Mouse (Mus musculus): ENCODE measurements around the gene Tead2.

Tead2 gene

DNA sequence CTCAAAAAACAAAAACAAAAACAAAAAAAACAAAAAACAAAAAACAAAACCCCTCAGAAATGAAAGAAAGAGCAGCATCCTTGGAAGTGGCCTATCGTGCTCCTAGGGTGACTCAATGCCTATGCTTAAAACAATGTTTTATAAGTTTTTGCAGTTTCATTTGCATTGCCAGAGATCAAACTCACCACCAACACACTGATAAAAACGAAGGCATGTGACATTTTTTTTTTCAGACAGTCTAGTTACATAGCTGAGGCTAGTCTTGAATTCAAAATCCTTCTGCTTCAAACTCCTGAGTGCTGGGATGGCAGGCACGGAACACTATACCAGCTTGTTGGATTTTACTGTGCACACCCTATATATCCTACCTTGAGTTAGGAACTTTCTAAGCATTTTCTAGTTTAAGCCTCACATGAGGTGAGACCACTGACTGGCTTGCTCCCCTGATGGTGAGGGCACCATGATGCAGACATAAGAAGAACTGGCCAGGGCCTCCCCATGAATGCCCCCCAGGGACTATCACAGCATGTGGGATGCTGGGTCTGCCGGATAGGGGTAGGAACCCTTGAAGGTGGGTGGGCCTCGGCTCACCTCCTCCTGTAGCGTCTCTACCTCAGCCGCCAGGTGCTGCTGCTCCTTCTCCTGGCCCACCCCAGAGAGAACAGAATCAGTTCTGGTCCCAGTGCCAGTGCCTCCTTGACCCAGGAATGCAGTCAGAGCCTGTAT is 22.8 kb upstream of the Tead2 start:
- no peak for DNase-seq

DNA sequence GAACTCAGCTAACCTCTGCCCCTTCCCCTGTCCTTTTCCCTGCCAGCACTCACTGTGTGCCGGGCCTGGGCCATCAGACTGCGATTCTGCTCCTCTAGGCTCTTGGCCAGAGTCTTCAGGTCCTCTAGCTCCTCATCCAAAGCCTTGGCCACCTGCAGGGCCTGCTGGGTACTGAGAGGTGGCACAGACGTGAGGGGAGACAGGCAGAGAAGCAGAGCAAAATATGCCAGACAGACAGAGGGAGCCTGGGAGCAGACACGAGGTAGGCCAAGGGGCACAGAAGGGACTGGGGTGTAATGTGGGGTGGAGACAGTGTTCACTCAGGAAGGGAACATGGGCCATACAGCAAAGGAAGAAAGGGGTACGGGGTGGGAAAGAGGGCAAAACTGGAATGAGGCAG is 22.1 kb upstream of the Tead2 start:
- no peak for DNase-seq

GRCm38 (mm10) chr7:45193871-45194785 is 21.4 kb upstream of the Tead2 start:
- no peak for DNase-seq

- no peak for DNase-seq
These were observed 20.0 kb upstream of the Tead2 start for GRCm38 (mm10) chr7:45195341-45196175.

DNA sequence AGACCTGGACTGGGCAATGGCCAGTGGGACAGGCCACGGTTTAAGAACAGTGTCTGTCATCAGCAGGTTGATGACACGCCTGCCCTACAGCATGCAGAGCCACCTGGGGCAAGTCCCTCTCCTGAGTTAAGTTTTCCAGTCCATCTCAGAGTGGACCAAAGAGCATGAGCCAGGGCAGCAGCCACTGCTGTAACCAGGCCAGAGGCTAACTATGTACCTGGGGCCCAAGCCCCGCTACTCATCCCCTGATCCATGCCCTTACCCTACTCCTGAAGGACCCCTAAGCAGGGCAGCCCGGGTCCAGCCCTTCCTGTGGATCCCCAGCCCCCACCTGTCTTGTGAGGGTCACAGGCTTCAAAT is 19.4 kb upstream of the Tead2 start:
- DNase-seq: no peak

DNA sequence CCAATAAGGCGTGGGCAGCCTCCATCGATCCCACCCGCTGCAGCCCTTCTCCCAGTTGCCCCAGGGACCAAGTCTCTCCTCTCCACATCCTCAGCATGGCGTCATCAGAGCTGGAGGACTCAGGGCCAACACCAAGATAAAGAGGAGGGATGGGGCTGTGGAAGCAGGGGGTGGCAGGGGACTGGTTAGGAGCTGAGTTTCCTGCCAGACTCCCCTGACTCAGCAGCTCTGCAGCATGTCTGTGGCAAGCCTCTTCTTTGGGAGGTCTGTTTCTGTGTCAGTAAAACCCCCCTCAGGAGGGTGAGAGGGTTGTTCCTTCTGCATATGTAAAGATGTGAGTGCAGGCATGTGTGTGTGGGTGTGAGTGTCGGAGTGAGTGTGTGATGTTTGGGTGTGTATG is 18.6 kb upstream of the Tead2 start:
- no peak for DNase-seq

GRCm38 (mm10) chr7:45198435-45198834 is 17.1 kb upstream of the Tead2 start:
- peak; percentile 63 for DNase-seq

DNA sequence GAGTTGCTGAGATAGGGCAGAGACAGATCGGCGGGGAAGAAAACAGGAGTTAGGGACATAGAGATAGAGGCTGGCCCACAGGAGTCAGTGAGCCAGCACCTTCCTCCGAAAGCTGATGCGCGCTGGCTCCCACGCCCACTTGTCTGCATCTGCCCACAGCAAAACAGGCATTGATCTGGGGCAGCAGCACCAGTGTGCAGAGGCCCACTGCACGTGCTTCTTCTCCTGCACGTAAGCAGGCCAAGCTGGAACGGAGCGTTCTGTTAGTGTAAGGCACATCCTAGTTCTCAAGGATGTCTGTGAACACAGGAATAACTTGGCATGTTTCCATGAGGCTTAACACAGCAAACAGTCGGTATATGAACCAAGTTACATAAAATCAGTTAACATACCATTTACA is 16.6 kb upstream of the Tead2 start:
- DNase-seq: no peak

DNA sequence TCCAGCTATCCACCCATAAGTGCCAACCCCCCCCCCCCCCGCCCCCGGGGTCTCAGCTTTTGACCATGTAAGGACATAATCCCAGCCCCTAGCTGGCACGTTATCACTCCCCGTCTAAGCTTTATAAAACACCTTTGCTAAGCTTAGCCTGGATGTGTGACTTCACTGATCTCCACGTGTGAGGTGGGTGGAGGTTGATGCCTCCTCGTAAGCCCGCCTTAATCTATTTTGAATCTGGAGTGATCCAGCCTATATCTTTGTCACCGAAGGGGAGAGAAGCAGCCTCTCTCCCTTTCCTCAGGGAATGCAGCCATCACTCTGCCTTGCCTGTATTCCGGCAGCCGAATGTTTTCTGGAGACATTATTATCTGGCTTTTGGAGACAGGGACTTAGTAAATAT is 12.9 kb upstream of the Tead2 start:
- DNase-seq: no peak

DNA sequence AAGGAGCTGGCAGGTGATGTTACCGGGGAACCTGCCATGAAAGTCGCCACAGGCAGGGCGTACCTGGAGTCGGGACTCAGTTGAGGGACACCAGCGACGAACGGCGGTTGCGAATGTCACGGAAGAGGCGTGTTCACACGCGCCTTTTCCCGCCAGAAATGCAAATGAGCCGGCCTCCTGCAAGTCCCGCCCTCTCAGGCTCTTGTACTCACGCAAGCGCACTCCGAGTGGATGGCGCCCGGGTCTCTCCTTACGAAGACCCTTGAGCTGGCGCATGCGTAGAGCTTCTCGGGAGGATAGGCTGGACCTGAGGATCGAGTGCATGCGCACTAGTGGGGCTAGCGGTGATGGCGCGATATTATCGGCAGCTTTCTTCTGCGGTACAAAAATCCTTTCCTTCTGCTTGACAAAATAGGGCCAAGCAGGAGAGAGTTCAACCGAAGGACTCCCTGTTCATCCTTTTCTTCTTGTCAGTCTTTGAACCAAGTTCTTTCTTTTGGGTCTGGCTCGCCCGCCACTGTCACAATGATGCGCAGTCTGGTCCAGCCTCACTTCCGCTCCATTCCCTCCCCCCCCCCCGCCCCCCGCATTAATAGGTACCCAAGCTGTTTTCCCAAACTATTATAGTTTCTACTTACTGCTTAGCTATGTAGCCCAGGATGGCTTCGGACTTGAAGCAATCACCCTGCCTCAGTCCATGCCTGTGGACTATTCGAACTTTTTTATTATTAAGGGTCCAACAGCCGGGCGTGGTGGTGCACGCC is 11.0 kb upstream of the Tead2 start, which contains the start of gene Ccdc155:
TSS of gene Ccdc155 (minus strand) at position 513 of the 764 bp plus-strand sequence.
- peak; percentile 95 for DNase-seq

GRCm38 (mm10) chr7:45208260-45208659 is 7.3 kb upstream of the Tead2 start:
- DNase-seq: no peak

DNA sequence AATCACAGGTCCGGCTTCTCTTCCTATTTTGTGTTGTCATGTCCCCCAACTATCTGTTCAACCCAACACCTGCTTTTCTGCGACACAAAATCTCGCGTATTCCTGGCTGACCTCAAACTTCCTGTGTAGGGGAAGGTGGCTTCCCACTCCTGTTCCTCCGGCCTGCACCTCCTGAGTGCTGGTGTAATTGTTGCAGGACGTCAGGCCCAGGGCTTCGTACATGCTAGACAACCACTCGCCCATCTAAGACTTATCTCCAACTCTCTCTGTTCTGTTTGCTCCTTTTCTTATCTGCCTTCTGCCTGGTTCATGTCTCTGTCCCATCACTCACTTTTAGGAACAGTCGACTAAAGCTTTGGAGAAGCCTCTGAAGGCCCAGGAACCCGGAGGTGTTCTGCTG is 4.5 kb upstream of the Tead2 start:
- DNase-seq: no peak

GRCm38 (mm10) chr7:45211851-45212251 is 3.7 kb upstream of the Tead2 start, which contains the start of gene Dkkl1:
Dkkl1 (minus strand) TSS chr7:45212147.
- DNase-seq: no peak

DNA sequence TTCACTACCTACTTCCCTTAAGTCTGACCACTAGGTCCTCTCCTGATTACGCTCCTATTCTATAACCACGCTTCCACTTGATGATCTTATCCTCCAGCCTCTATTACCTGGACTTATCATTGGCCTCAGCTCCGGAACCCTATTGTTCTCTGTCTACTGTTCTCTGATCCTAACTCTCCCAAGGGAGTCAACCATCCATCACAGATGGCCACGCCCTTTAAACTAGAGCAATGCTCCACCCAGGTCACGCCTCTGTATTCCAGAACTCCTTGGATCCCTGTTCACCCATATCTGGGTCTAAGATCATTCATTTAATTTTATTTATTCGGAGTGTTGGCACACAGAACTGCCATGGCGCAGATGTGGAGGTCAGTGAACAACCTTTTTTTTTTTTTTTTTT is 3.2 kb upstream of the Tead2 start:
- DNase-seq: no peak

GRCm38 (mm10) chr7:45213708-45214107 is 1.8 kb upstream of the Tead2 start:
- DNase-seq: no peak

GRCm38 (mm10) chr7:45216442-45217183 is 1.1 kb downstream of the Tead2 start:
- DNase-seq: no peak

DNA sequence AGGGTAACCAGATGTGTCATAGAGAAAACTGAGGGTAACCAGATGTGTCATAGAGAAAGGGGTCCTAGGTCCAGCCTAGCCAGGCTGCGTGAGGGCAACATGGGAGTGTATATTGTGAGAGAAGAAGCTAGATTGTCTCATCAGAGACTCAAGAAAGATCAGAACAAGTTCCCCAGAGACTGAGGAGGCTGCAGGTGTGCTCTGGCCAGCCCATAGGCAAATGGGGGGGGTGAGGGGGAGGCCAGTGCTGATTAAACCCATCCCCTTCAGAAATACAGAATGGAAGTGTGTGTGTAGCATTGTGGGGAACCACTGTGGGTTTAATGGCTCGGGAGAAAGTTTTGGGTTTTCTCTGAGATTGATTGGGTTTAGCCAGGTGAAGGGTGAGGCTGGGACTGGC is 6.1 kb downstream of the Tead2 start:
- DNase-seq: no peak

DNA sequence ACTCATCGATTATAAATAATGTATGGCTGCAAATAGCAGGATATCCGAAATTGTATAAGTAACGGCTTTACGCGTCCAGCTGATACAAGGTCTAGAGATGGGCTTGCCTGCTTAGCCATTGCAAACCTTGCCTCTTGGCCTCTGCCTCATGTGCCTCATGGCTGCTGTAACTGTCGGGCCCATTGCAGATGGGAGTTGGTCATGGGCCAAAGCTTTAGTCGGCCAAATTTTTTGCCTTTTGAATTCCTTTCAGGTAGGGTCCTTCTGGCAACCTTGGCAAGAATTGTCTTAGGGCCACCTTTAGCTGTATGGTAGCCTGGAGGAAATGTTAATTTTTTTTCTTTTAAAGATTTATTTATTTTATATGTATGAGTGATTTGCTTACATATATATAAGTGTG is 9.3 kb downstream of the Tead2 start:
- no peak for DNase-seq

GRCm38 (mm10) chr7:45226421-45226820 is 10.9 kb downstream of the Tead2 start:
- DNase-seq: no peak

DNA sequence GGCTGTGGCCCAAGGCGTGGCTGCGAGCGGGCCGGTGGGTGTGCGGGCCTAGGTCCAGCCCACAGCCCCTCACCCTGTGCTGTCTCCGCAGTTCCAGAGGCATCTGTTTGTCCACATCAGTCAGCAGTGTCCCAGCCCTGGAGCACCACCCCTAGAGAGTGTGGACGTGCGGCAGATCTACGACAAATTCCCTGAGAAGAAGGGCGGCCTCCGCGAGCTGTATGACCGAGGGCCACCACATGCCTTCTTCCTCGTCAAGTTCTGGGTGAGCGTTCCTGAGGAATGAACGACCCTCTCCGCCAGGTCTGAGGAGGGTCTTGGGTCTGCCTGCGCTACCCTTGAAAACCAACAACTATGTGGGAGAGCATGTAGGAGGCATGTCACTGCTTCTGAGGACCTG is 13.0 kb downstream of the Tead2 start:
- no peak for DNase-seq

DNA sequence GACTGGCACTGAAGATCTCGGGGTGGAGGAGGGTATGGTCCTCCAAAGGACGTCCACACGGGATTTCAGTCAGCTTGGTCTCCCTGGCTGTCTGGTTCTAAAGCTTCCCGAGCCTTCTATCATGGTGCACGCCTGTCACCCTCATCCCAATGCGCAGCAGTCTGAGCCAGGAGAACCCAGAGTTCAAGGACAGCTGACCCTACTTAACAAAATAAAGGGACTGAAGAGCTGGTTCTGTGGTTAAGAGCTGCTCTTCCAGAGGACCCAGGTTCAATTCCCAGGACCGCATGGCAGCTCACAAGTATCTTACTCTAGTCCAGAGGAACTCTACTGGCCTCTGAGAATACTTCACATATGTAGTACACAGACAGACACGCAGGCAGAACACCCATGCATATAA is 13.5 kb downstream of the Tead2 start:
- no peak for DNase-seq

Measured in right cerebral cortex, postnatal 14 days (tissue).